Mouse (Mus musculus) testis, postnatal 14 days (tissue): ENCODE data around the gene Mtrf1.
A peak's percentile ranks its signal among the peaks of the same experiment; 100 is the strongest.

Experiments
- DNase-seq: peaks from one replicate; pipeline ENCODE4 v3.0.0; 2021; ENCODE audit warnings: low spot score

The Mtrf1 gene

GRCm38 (mm10) chr14:79397321-79398122 is at the start of gene Mtrf1:
TSS of gene Mtrf1 (plus strand) at chr14:79397772.
- peak; percentile 61 for DNase-seq

GRCm38 (mm10) chr14:79358055-79358454 is 39.5 kb upstream of the Mtrf1 start:
- no peak for DNase-seq

GRCm38 (mm10) chr14:79377041-79377440 is 20.5 kb upstream of the Mtrf1 start:
- DNase-seq, result no peak

GRCm38 (mm10) chr14:79383120-79383519 is 14.5 kb upstream of the Mtrf1 start:
- DNase-seq, result no peak

GRCm38 (mm10) chr14:79388304-79388703 is 9.3 kb upstream of the Mtrf1 start:
- no peak for DNase-seq

- DNase-seq, result peak; percentile 59
These were observed 7.9 kb upstream of the Mtrf1 start for GRCm38 (mm10) chr14:79389438-79390264.

GRCm38 (mm10) chr14:79390265-79390926 is 7.2 kb upstream of the Mtrf1 start, which contains the start of gene Naa16:
TSS of gene Naa16 (minus strand) at chr14:79390778.
- DNase-seq, result peak; percentile 91

GRCm38 (mm10) chr14:79393289-79393688 is 4.3 kb upstream of the Mtrf1 start:
- no peak for DNase-seq

GRCm38 (mm10) chr14:79394564-79394963 is 3.0 kb upstream of the Mtrf1 start:
- DNase-seq, result no peak

- no peak for DNase-seq
These were observed 10.1 kb downstream of the Mtrf1 start for GRCm38 (mm10) chr14:79407641-79408040.

- DNase-seq, result no peak
These were observed 11.8 kb downstream of the Mtrf1 start for GRCm38 (mm10) chr14:79409278-79409830.

GRCm38 (mm10) chr14:79410662-79411061 is 13.1 kb downstream of the Mtrf1 start:
- DNase-seq, result no peak

GRCm38 (mm10) chr14:79413121-79413520 is 15.5 kb downstream of the Mtrf1 start:
- no peak for DNase-seq

- no peak for DNase-seq
These were observed 22.6 kb downstream of the Mtrf1 start for GRCm38 (mm10) chr14:79420083-79420685.

- peak; percentile 97 for DNase-seq
These were observed 28.6 kb downstream of the Mtrf1 start, which contains the start of gene Kbtbd7 for GRCm38 (mm10) chr14:79425979-79426729. TSS of gene Kbtbd7 (plus strand) at chr14:79426511.

- peak; percentile 35 for DNase-seq
These were observed 29.3 kb downstream of the Mtrf1 start for GRCm38 (mm10) chr14:79426730-79427365.

GRCm38 (mm10) chr14:79434068-79434467 is 36.5 kb downstream of the Mtrf1 start:
- no peak for DNase-seq

- no peak for DNase-seq
These were observed 43.1 kb downstream of the Mtrf1 start for GRCm38 (mm10) chr14:79440655-79441054.

- no peak for DNase-seq
These were observed 43.9 kb downstream of the Mtrf1 start for GRCm38 (mm10) chr14:79441441-79441840.

GRCm38 (mm10) chr14:79444601-79445000 is 47.0 kb downstream of the Mtrf1 start:
- DNase-seq, result no peak
